Mouse (Mus musculus) cerebellum, adult (tissue): ENCODE measurements around the gene Bloc1s3.

Source experiments
- ATAC-seq: cut with Nextera tagmentation; 2 replicates; pipeline ENCODE4 v1.9.2; 2017; ENCODE audit warnings: mild to moderate bottlenecking, moderate library complexity, mixed read lengths; ENCODE audit not compliant: insufficient number of reproducible peaks, low FRiP score, low TSS enrichment

The Bloc1s3 gene

DNA sequence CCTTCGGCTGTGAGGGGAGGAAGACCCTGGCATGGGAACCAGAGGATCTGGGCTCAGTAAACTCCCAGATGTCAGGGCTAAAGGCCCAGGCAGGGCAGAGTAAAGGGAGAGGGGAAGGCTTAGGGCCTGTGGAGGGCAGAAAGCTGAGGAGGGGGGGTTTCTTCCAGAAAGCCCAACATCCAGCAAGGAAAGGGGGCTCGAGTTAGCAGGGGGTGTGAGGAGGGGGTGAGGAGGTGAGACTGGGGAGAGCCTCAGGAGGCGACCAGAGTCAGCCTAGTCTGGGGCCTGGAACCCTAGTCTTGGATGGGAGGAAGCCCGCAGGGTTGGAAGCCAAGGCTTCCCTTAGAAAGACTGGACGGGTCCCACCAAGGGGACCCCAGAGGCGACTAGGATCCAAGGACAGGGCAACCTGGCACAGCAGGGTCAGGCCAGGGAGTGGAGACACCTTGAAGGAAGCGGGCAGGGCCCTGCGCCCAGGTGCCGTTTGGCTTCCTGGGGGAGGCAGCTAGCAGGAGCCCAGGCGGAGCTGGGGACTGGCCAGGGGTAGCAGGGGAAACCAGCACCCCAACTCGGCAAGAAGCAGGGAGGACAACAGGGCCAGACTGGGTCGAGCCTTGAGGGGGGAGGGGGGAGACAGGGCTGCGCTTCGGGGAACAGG, 50.6 kb downstream of the Bloc1s3 start:
- 0 out of 2 replicates have a peak, but pooled peaks have one; percentile 18 for ATAC-seq

DNA sequence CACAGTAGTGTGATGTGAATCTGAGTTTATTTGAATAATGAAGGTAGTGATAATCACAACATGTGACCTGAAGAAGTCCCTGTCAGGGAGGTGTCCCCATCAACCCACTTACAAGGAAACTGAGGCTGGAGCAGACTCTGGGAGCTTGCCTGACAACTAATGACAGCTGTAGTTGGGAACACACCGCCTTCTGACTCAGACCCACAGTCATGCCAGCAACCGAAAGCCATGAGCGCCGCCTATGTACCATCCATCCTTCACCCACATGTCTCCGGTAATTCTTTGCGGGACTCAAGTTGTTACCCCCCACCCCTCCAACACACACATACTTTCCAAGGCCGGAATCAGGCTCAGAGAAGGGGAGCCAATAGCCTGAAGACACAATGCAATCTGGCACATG, 51.5 kb downstream of the Bloc1s3 start:
- no peak for ATAC-seq

DNA sequence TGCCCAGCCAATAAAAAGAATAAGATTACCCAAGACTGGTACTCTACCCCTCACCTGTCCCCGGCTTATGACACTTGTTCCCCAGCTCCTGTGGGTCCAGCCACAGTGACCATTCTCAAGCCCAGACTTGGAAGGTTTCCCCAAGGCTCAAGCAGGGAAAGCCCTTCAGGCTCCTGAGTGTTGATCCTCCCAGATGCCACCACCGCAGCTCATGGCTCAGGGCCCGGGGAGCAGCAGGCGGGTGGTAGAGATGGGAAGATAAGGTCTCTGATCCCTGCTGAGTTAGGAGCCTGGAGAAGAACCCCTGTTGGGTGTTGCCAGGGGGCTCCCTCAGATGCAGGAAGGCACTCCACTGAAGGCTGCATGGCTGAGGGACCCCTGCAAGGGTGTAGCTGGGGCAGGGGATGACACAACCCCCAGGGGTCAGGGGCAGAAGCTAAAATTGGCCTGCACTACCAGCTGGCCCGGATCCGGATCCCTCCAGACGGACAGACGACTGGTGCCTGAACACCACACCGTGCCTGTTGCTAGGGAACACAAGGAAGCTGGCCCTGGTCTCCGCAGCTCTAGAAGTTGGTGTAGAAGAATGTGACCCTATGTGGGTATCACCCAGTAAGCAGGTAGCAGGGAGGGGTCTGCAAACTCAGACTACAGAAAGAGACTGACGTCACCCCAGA, 52.2 kb downstream of the Bloc1s3 start:
- no peak for ATAC-seq

DNA sequence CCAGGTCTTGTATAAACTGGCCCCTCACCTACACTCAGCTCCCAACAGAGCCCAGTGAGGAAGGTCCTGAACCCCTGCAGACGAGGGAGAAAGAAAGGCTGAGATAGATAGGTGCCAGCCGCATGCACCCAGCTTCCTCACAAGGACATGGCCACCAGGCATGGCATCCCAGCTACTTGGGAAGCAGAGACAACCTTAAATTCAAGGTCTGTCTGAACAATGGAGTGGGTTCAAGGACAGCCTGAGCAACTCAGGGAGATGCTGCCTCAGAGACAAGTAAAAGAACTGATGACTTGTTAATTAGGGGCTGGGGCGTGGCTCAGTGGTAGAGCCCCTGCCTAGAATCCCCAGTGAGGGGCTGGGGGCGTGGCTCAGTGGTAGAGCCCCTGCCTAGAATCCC, 53.0 kb downstream of the Bloc1s3 start:
- ATAC-seq, result no peak
